Mouse (Mus musculus) lung, adult 2 months (tissue): ENCODE results near the gene Zscan21.

Experiments used
- CTCF ChIP-seq: fragments of 200-500 bp; IDR thresholded peaks from 2 replicates; pipeline ENCODE4 v1.5.1; 2011; ENCODE audit warnings: mild to moderate bottlenecking, low read length, control low read depth; ENCODE audit not compliant: insufficient read depth
- POLR2A ChIP-seq: fragments of 200-500 bp; IDR thresholded peaks from 2 replicates; pipeline ENCODE4 v1.6.1; 2011; ENCODE audit warnings: low read depth, mild to moderate bottlenecking, control low read depth, low read length, borderline replicate concordance; ENCODE audit errors: extremely low read depth

DNA sequence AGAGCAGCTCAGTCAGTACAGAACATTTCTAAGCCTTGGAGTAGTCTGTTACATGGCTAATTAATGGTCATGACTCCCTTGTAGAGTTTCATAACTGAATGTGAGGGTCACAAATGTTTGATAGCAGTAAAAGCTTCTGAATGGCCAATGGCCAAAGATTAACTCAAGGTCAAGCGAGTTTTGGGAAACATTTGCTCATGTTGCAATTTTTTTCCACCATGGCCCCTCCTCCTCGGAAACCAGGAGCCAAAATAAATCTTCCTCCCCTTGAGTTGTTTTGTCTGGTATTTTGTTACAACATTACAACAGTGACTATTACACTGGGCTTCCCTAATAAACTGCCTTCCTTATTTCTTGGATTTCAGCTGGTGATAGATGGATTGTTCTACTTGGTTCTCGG is 41.0 kb upstream of the Zscan21 start:
- no peak for TF ChIP-seq CTCF
- TF ChIP-seq POLR2A, result no peak
